Mouse (Mus musculus) spleen, adult 2 months (tissue): ENCODE measurements at regions not wholly inside any gene's neighbourhood (a gene's known extent, or its start where the extent isn't known, plus 50 kb on each side); places are given as distances from the start of the nearest gene placed in this dataset.

Experiments used
- DNase-seq, 2 experiments: peaks; one replicate each; pipeline versions ENCODE4 v3.0.0 to v3.0.0-alpha.2; 2012 to 2021; ENCODE audit warnings: low spot score in 2 of 2, low read depth in 1 of 2
- H3K27ac ChIP-seq: fragments of 200-500 bp; 2 replicates; pipeline ENCODE4 v1.5.1; 2012; ENCODE audit warnings: low read length, inconsistent platforms; ENCODE audit not compliant: insufficient read depth
- H3K27me3 ChIP-seq: fragments of 200-500 bp; 2 replicates; pipeline ENCODE4 v1.6.1; 2012; ENCODE audit warnings: mild to moderate bottlenecking, moderate library complexity, low read length, inconsistent platforms; ENCODE audit not compliant: control insufficient read depth, insufficient read depth
- H3K36me3 ChIP-seq: fragments of 200-500 bp; 2 replicates; pipeline ENCODE4 v1.6.1; 2012; ENCODE audit warnings: mild to moderate bottlenecking, low read length, inconsistent platforms; ENCODE audit not compliant: control insufficient read depth, insufficient read depth
- H3K4me1 ChIP-seq: fragments of 200-500 bp; 2 replicates; pipeline ENCODE4 v1.6.1; 2011; ENCODE audit warnings: inconsistent platforms; ENCODE audit not compliant: control insufficient read depth, insufficient read depth, insufficient read length
- H3K4me3 ChIP-seq: fragments of 200-500 bp; 2 replicates; pipeline ENCODE4 v1.5.1; 2011; ENCODE audit warnings: mild to moderate bottlenecking, inconsistent platforms; ENCODE audit not compliant: insufficient read depth, insufficient read length; ENCODE audit errors: extremely low read depth
- CTCF ChIP-seq: fragments of 200-500 bp; IDR thresholded peaks from 2 replicates; pipeline ENCODE4 v1.5.1; 2011; ENCODE audit warnings: mild to moderate bottlenecking, inconsistent platforms; ENCODE audit not compliant: insufficient read depth, insufficient read length, insufficient replicate concordance; ENCODE audit errors: extremely low read depth
- POLR2A ChIP-seq: fragments of 200-500 bp; IDR thresholded peaks from 2 replicates; pipeline ENCODE4 v1.6.1; 2011; ENCODE audit warnings: low read depth, low read length, inconsistent platforms
- WGBS: fragments of 180-500 bp; shearing (Covaris S2); methylation state at CpG from one replicate; pipeline ENCODE4 v1.1.7; 2018; 5-methylcytosine and 5-hydroxymethylcytosine counted together

DNA sequence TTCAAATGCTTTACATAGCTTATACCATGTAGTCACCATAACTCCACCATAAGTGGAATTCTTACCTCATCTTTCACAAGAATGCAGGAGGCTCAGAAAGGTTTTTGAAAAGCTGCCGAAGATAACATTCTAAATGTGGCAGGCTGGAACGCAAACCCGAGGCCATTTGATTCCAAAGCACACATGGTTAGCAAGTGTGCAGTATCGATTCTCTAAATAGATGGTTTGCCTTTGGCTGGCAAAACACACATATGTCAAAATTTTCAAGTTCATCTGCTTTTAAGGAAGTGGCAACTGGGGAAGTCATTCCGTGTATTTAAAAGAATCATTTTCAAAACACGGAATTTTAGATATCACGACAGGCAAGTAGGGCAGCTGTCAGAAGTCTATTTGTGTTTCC is 609.8 kb downstream of the Actr3 start:
- WGBS = 89% methylated on average over 7 of the region's 7 CpGs
- TF ChIP-seq POLR2A (no peak), CTCF (no peak)

GRCm38 (mm10) chr1:124793026-124793425 is 642.5 kb downstream of the Actr3 start:
- WGBS = 39% methylated on average over 2 of the region's 2 CpGs
- TF ChIP-seq POLR2A (no peak), CTCF (no peak)
- Histone ChIP-seq H3K27me3 (no peaks in the 10 kb centered on the region), H3K4me1 (no peaks in the 10 kb centered on the region), H3K27ac (no peak overlapping the region), H3K36me3 (no peaks in the 10 kb centered on the region), H3K4me3 (no peak overlapping the region)
- DNase-seq = no peak

More for the DNA sequence above, 609.8 kb downstream of the Actr3 start:
- H3K36me3 ChIP-seq = no peaks in the 10 kb centered on the region
- no peaks in the 10 kb centered on the region for H3K27me3 ChIP-seq
- no peak overlapping the region for H3K4me3 ChIP-seq
- H3K4me1 ChIP-seq = no peaks in the 10 kb centered on the region
- no peak overlapping the region for H3K27ac ChIP-seq
- DNase-seq = no peak

GRCm38 (mm10) chr1:124790646-124791045 is 644.9 kb downstream of the Actr3 start:
- no peak overlapping the region for H3K27ac ChIP-seq
- DNase-seq = no peak
- no peak overlapping the region for H3K4me3 ChIP-seq
- no peak for TF ChIP-seq POLR2A
- no peak for TF ChIP-seq CTCF
- WGBS = 83% methylated on average over 2 of the region's 2 CpGs
- H3K4me1 ChIP-seq = no peaks in the 10 kb centered on the region
- H3K27me3 ChIP-seq = no peaks in the 10 kb centered on the region
- H3K36me3 ChIP-seq = no peaks in the 10 kb centered on the region

DNA sequence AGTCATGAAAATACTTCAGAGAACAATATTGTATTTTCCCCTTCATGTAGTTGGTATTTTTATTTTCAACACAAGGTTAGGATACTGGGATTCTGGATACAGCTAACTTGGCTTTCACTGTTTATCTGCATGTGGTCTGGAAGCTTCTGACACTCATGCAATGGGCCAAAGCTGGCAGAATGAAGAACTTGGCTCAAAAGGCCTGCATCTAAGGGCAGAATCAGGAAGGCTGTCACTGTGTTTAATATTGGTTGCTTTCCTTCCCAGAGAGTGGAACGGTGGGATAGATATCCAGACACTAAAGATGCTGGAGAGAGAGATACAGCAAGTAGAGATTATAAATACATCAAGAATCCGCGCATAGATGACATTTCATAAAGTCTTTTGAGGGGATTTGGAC is 645.4 kb downstream of the Actr3 start:
- H3K36me3 ChIP-seq = no peaks in the 10 kb centered on the region
- TF ChIP-seq CTCF = no peak
- TF ChIP-seq POLR2A = no peak
- no peak for DNase-seq
- H3K27me3 ChIP-seq = no peaks in the 10 kb centered on the region
- no peaks in the 10 kb centered on the region for H3K4me1 ChIP-seq
- WGBS = 90% methylated on average over 3 of the region's 3 CpGs
- no peak overlapping the region for H3K27ac ChIP-seq
- H3K4me3 ChIP-seq = no peak overlapping the region

DNA sequence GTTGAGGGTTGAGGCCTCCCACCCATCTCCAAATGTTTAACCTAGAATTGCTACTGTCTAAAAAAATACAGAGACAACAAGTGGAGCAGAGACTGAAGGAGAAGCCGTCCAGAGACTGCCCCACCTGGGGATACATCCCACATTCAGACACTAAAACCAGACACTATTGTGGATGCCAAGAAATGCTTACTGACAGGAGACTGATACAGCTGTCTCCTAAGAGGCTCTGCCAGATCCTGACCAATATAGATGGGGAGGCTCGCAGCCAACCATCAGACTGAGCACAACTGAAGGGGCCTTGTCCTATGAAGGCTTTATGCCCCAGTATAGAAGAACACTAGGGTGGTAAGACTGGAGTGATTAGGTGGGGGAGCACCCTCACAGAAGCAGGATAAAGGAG is 652.5 kb downstream of the Actr3 start:
- Histone ChIP-seq H3K4me3 (no peak overlapping the region), H3K27ac (no peak overlapping the region), H3K27me3 (no peaks in the 10 kb centered on the region), H3K4me1 (no peaks in the 10 kb centered on the region), H3K36me3 (no peaks in the 10 kb centered on the region)
- no peak for DNase-seq
- WGBS = 87% methylated on average over 2 of the region's 2 CpGs
- TF ChIP-seq POLR2A (no peak), CTCF (no peak)

GRCm38 (mm10) chr1:124777685-124778084 is 657.8 kb downstream of the Actr3 start:
- no peak for DNase-seq
- Histone ChIP-seq H3K4me1 (no peaks in the 10 kb centered on the region), H3K36me3 (no peaks in the 10 kb centered on the region), H3K4me3 (no peak overlapping the region), H3K27me3 (no peaks in the 10 kb centered on the region), H3K27ac (no peak overlapping the region)
- WGBS = 84% methylated on average over 2 of the region's 2 CpGs
- no peak for TF ChIP-seq CTCF
- no peak for TF ChIP-seq POLR2A

GRCm38 (mm10) chr1:124756721-124757120 is 678.8 kb downstream of the Actr3 start:
- no peak for DNase-seq
- no peak overlapping the region for H3K27ac ChIP-seq
- no peaks in the 10 kb centered on the region for H3K27me3 ChIP-seq
- no peaks in the 10 kb centered on the region for H3K36me3 ChIP-seq
- no peaks in the 10 kb centered on the region for H3K4me1 ChIP-seq
- TF ChIP-seq POLR2A (no peak), CTCF (no peak)
- no peak overlapping the region for H3K4me3 ChIP-seq
